Mouse (Mus musculus): ENCODE measurements around the gene Cd248. TPM values are rescaled to one million over a fixed set of nuclear protein-coding genes. Genes with fewer than 3 reads are reported as not detected.

The Cd248 gene
- polyA plus RNA-seq, 1 experiment from 2014 or later: 15.2 TPM

Other genes starting within 250 kb of the Cd248 start
- 37.9 and 40.2 TPM in 2 replicates for gene Ccs, start 228.7 kb upstream of the Cd248 start, polyA plus RNA-seq (2015; fragmentation: Nextera tagmentation; extraction: Ambion mirVana)
- 0.30 and 0.36 TPM in 2 replicates for gene Ccdc87, start 228.7 kb upstream of the Cd248 start, polyA plus RNA-seq (2015; fragmentation: Nextera tagmentation; extraction: Ambion mirVana)
- 59.0 and 67.5 TPM in 2 replicates for gene Ctsf, start 212.9 kb upstream of the Cd248 start, polyA plus RNA-seq (2015; fragmentation: Nextera tagmentation; extraction: Ambion mirVana)
- gene Actn3, start 190.2 kb upstream of the Cd248 start, polyA plus RNA-seq (2015; fragmentation: Nextera tagmentation; extraction: Ambion mirVana): 1.2 and 1.4 TPM in 2 replicates
- gene Zdhhc24, start 189.4 kb upstream of the Cd248 start, polyA plus RNA-seq (2015; fragmentation: Nextera tagmentation; extraction: Ambion mirVana): 22.7 and 24.1 TPM in 2 replicates
- gene Bbs1, start 161.4 kb upstream of the Cd248 start, polyA plus RNA-seq (2015; fragmentation: Nextera tagmentation; extraction: Ambion mirVana): 12.6 and 12.8 TPM in 2 replicates
- gene Dpp3, start 139.8 kb upstream of the Cd248 start, polyA plus RNA-seq (2015; fragmentation: Nextera tagmentation; extraction: Ambion mirVana): 143 TPM in 2 replicates
- 8.8 and 10.8 TPM in 2 replicates for gene Peli3, start 125.0 kb upstream of the Cd248 start, polyA plus RNA-seq (2015; fragmentation: Nextera tagmentation; extraction: Ambion mirVana)
- gene Mrpl11, start 105.9 kb upstream of the Cd248 start, polyA plus RNA-seq (2015; fragmentation: Nextera tagmentation; extraction: Ambion mirVana): 111 and 113 TPM in 2 replicates
- gene Npas4, start 77.8 kb upstream of the Cd248 start, polyA plus RNA-seq (2015; fragmentation: Nextera tagmentation; extraction: Ambion mirVana): 0.31 and 0.32 TPM in 2 replicates
- 7.8 TPM in 2 replicates for gene Slc29a2, start 44.2 kb upstream of the Cd248 start, polyA plus RNA-seq (2015; fragmentation: Nextera tagmentation; extraction: Ambion mirVana)
- gene B4gat1, start 29.3 kb upstream of the Cd248 start, polyA plus RNA-seq (2015; fragmentation: Nextera tagmentation; extraction: Ambion mirVana): 52.9 and 54.3 TPM in 2 replicates
- 3.9 and 4.3 TPM in 2 replicates for gene AC124502.3, start 29.2 kb upstream of the Cd248 start, polyA plus RNA-seq (2015; fragmentation: Nextera tagmentation; extraction: Ambion mirVana)
- gene Brms1, start 26.7 kb upstream of the Cd248 start, polyA plus RNA-seq (2015; fragmentation: Nextera tagmentation; extraction: Ambion mirVana): 52.6 and 58.9 TPM in 2 replicates
- gene Rin1, start 17.6 kb upstream of the Cd248 start, polyA plus RNA-seq (2015; fragmentation: Nextera tagmentation; extraction: Ambion mirVana): 1.3 and 2.1 TPM in 2 replicates
- gene Tmem151a, start 17.5 kb downstream of the Cd248 start, polyA plus RNA-seq (2015; fragmentation: Nextera tagmentation; extraction: Ambion mirVana): 3.7 and 4.4 TPM in 2 replicates
- 57.1 and 59.0 TPM in 2 replicates for gene Yif1a, start 20.5 kb downstream of the Cd248 start, polyA plus RNA-seq (2015; fragmentation: Nextera tagmentation; extraction: Ambion mirVana)
- 321 and 357 TPM in 2 replicates for gene Cnih2, start 30.4 kb downstream of the Cd248 start, polyA plus RNA-seq (2015; fragmentation: Nextera tagmentation; extraction: Ambion mirVana)
- 238 and 242 TPM in 2 replicates for gene Rab1b, start 39.0 kb downstream of the Cd248 start, polyA plus RNA-seq (2015; fragmentation: Nextera tagmentation; extraction: Ambion mirVana)
- 63.1 and 69.0 TPM in 2 replicates for gene Klc2, start 50.5 kb downstream of the Cd248 start, polyA plus RNA-seq (2015; fragmentation: Nextera tagmentation; extraction: Ambion mirVana)
- 31.5 and 32.0 TPM in 2 replicates for gene Pacs1, start 205.0 kb downstream of the Cd248 start, polyA plus RNA-seq (2015; fragmentation: Nextera tagmentation; extraction: Ambion mirVana)
- 399 and 419 TPM in 2 replicates for gene Sf3b2, start 227.4 kb downstream of the Cd248 start, polyA plus RNA-seq (2015; fragmentation: Nextera tagmentation; extraction: Ambion mirVana)
- gene Gal3st3, start 230.3 kb downstream of the Cd248 start, polyA plus RNA-seq (2015; fragmentation: Nextera tagmentation; extraction: Ambion mirVana): 29.3 and 33.6 TPM in 2 replicates